Mouse (Mus musculus) kidney, adult 2 months (tissue): ENCODE results near the gene Dgkq. TPM values are rescaled to one million over a fixed set of nuclear protein-coding genes. Genes with fewer than 3 reads are reported as not detected.

Source experiments
- DNase-seq: peaks from one replicate; pipeline ENCODE4 v3.0.0; 2021
- H3K27ac ChIP-seq: fragments of 200-500 bp; 2 replicates; pipeline ENCODE4 v1.5.1; 2012; ENCODE audit warnings: low read depth, low read length, control low read depth, inconsistent platforms; ENCODE audit not compliant: insufficient read depth
- H3K27me3 ChIP-seq: fragments of 200-500 bp; replicated peaks from 2 replicates; pipeline ENCODE4 v1.6.1; 2012; ENCODE audit warnings: mild to moderate bottlenecking, moderate library complexity, low read length, inconsistent platforms; ENCODE audit not compliant: control insufficient read depth, insufficient read depth
- H3K36me3 ChIP-seq: fragments of 200-500 bp; 2 replicates; pipeline ENCODE4 v1.6.1; 2012; ENCODE audit warnings: mild to moderate bottlenecking, moderate library complexity, low read length, inconsistent platforms; ENCODE audit not compliant: control insufficient read depth, insufficient read depth
- H3K4me1 ChIP-seq: fragments of 200-500 bp; 2 replicates; pipeline ENCODE4 v1.6.1; 2011; ENCODE audit warnings: low read length; ENCODE audit not compliant: control insufficient read depth, insufficient read depth
- H3K4me3 ChIP-seq: fragments of 200-500 bp; 2 replicates; pipeline ENCODE4 v1.5.1; 2011; ENCODE audit warnings: mild to moderate bottlenecking, low read depth, low read length, control low read depth; ENCODE audit not compliant: insufficient read depth
- CTCF ChIP-seq: fragments of 200-500 bp; conservative IDR thresholded peaks from 2 replicates; pipeline ENCODE4 v1.5.1; 2011; ENCODE audit warnings: low read depth, mild to moderate bottlenecking, control low read depth, low read length, moderate library complexity, mixed read lengths; ENCODE audit not compliant: insufficient read depth, insufficient read length
- POLR2A ChIP-seq: fragments of 200-500 bp; IDR thresholded peaks from one replicate; pipeline ENCODE4 v1.6.1; 2011; ENCODE audit warnings: low read depth, low read length, control low read depth
- WGBS: fragments of 180-500 bp; shearing (Covaris S2); methylation state at CpG from one replicate; pipeline ENCODE4 v1.1.7; 2018; 5-methylcytosine and 5-hydroxymethylcytosine counted together
- polyA plus RNA-seq: library from polyadenylated mRNA; depleted of rRNA; stranded (reverse); fragments of >200 nt; gene quantifications from 2 replicates; pipeline ENCODE4 v1.2.3, GENCODE M21; 2012

The Dgkq gene
- polyA plus RNA-seq, 1 experiment, result 27.9 TPM

DNA sequence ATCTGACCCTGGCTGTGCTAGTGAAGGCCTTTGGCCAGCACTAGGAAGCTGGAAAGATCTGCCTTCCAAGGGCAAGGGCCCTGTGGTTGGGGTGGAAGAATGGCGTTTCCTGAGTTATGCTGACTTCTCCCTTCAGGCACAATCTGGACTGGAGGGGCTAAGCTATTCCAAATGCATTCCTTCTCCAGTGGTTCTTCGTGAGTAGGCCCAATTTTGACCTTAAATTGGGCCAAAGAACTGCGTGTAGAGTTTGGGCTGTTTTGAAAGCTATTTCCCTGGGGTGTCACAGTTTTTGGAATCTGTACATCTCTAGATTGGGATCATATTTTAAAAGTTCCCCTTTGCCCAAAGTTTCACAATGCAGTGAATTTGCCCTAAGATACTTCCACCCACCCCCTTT is 27.1 kb upstream of the Dgkq start:
- no peak overlapping the region for H3K27ac ChIP-seq
- H3K4me1 ChIP-seq, result peaks cover 3% of the 10 kb centered on the region; the same call in 1 of the 2 replicates
- no peak for TF ChIP-seq CTCF
- TF ChIP-seq POLR2A, result no peak
- WGBS, result 61% methylated on average over 3 of the region's 3 CpGs
- DNase-seq, result no peak
- no peak overlapping the region for H3K4me3 ChIP-seq
- H3K27me3 ChIP-seq, result no peaks in the 10 kb centered on the region
- no peaks in the 10 kb centered on the region for H3K36me3 ChIP-seq

DNA sequence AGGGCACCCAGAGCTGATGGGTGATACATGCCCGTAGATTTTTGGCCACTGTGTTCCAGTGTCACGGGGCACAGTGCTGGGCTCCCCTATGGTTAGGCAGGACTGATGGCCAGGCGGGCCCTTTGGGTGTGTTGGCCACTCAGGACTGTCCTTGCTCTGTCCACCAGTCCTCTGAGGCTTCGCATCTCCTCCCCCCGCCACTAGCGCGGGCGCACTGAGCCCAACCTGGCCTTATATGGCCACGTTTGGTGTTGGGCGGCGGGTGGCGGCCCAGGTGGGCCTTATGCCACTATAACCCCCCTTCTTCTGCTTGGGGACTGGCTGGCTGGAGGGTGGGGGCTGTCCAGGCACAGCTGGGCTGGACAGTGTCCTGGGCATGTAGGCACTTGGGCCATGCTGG is 26.4 kb upstream of the Dgkq start:
- Histone ChIP-seq H3K36me3 (no peaks in the 10 kb centered on the region), H3K4me1 (peaks cover 3% of the 10 kb centered on the region; the same call in 1 of the 2 replicates), H3K27me3 (no peaks in the 10 kb centered on the region), H3K27ac (no peak overlapping the region), H3K4me3 (no peak overlapping the region)
- 97% methylated on average over 12 of the region's 12 CpGs for WGBS
- DNase-seq, result no peak
- no peak for TF ChIP-seq POLR2A
- no peak for TF ChIP-seq CTCF

DNA sequence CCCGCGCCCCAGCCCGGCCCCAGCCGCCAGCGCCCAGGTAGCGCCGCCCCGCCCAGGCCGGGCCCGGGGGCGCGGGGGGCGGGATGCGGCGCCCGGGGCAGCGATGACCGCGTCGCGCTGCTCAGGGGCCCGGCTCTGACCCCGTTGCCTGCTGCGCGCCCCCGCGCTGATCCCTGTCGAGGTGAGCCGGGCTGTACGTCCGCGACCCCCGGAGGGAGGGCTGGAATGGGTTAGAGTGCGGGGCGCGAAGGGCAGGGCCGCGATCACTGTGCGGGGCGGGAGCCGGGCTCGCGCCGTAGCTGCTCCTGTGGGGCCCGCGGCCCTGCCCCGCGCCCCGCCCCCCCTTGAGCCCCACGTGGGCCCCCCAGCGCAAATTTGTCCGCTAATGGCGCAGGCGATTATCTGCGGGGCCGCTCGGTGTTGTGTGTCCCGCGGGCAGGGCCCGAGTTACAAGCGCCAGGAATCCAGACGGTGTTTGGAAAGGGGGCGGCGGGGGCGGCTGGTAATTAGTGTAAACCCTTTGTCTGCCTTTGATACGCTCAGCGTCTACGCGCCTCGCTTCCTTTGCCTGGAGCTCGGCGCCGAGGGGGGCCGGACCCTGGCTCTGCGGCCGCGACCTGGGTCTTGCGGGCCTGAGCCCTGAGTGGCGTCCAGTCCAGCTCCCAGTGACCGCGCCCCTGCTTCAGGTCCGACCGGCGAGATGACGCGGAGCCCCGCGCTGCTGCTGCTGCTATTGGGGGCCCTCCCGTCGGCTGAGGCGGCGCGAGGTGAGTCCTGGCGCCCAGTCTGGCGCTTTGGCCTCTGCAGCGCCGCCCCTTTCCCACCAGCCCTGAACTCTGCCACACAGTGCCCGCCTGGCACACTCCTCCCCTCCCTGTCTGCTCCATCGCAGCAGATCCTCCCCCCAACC is 25.1 kb upstream of the Dgkq start:
- Histone ChIP-seq H3K27ac (no peak overlapping the region), H3K36me3 (no peaks in the 10 kb centered on the region), H3K27me3 (no peaks in the 10 kb centered on the region), H3K4me1 (peaks cover 3% of the 10 kb centered on the region; the same call in 1 of the 2 replicates), H3K4me3 (peak overlapping the region; percentile 77)
- TF ChIP-seq CTCF, result no peak
- no peak for TF ChIP-seq POLR2A
- peak; percentile 74 for DNase-seq
- WGBS, result under 1% methylated on average over 97 of the region's 99 CpGs

DNA sequence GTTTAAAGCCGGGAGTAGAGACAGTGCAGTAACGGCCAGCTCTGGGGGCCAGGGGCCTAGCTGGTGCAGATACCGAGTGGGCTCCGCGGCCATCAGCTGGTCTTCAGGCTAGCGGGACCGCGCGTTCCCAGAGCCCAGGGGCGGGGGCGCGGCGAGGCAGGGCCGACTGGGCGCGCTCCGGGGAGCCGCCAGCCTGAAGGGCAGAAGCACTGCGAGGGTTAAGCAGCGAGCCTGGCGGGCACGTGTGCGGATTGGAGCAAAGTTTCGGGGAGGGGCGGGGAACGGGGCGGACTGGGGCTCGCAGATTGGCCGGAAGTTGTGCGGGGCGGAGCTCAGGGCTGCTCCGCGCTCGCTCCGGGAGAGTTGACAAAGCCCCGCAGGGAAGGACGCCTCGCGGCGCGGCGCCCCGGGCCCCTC is 24.4 kb upstream of the Dgkq start:
- peak; percentile 91 for DNase-seq
- H3K36me3 ChIP-seq, result no peaks in the 10 kb centered on the region
- TF ChIP-seq CTCF (no peak), POLR2A (no peak)
- peak overlapping the region; percentile 77 for H3K4me3 ChIP-seq
- H3K4me1 ChIP-seq, result peaks cover 3% of the 10 kb centered on the region; the same call in 1 of the 2 replicates
- H3K27me3 ChIP-seq, result no peaks in the 10 kb centered on the region
- no peak overlapping the region for H3K27ac ChIP-seq
- under 1% methylated on average over 43 of the region's 43 CpGs for WGBS

DNA sequence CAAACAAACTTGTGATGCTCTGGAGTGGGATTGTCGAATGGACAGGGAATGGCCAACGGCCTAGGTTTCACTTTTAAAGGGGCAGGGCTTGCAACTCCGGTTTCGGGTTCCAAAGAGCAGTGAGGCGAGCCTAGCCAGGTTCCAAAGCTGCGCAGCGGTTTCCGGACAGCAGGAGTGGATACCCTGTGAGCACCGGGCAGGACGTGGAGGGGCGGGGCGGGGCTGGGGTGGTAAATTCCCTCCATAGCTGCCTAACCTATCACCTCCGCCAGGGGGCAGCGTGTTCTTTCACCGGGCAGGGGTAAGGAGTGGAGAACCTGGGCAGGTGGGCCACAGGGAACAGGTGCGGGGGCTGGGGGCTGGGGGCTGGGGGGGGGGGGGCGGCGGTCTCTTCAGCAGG is 22.8 kb upstream of the Dgkq start, which contains the start of gene Fgfrl1:
TSS of gene Fgfrl1 (plus strand) at position 112 of the 400 bp plus-strand sequence.
- Histone ChIP-seq H3K36me3 (no peaks in the 10 kb centered on the region), H3K27me3 (no peaks in the 10 kb centered on the region), H3K4me1 (peaks cover 3% of the 10 kb centered on the region; the same call in 1 of the 2 replicates), H3K27ac (no peak within 1 kb of the TSS), H3K4me3 (peak within 1 kb of the TSS; percentile 55)
- 2% methylated on average over 17 of the region's 18 CpGs for WGBS
- TF ChIP-seq CTCF (peak; percentile 54), POLR2A (no peak)
- DNase-seq, result peak; percentile 83

DNA sequence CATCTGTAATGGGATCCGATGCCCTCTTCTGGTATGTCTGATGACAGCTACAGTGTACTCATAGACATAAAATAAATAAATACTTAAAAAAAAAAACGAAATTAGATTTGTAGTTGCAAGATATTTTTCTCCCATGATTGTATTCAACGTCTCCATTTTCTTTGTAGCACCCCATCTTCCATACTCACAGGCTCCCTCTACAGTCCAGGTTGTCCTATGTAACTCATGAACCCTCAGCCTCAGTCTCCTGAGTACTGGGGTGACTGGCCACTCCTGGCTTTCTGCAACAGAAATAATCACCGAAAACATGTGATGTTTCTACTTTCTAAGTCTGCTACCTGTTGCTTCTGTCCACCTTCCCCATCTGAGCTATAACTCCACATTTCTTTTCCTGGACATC is 21.7 kb upstream of the Dgkq start:
- H3K27me3 ChIP-seq, result no peaks in the 10 kb centered on the region
- TF ChIP-seq POLR2A (no peak), CTCF (0 out of 2 replicates have a peak, but pooled peaks have one; percentile 14)
- no peak overlapping the region for H3K27ac ChIP-seq
- H3K36me3 ChIP-seq, result no peaks in the 10 kb centered on the region
- 73% methylated on average over 4 of the region's 4 CpGs for WGBS
- H3K4me3 ChIP-seq, result no peak overlapping the region
- H3K4me1 ChIP-seq, result peaks cover 3% of the 10 kb centered on the region; the same call in 1 of the 2 replicates
- DNase-seq, result no peak

DNA sequence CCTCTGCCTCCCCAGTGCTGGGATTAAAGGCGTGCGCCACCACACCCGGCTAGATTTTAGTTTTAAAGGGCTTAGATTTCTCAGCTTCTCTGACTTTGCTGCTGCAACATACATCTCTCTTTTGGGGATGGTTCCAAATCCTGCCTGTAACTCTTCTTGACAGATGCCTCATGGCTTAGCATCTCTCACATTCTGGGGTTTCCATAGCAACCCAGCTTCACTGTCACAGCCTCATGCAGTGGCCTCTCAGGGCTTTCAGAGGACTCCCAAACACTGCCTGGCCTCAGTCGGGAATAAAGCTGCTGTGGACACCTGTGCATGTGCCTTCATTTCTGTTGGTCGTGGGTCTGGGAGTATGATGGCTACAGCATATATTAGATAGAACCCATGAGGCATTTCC is 19.6 kb upstream of the Dgkq start:
- no peak overlapping the region for H3K27ac ChIP-seq
- no peaks in the 10 kb centered on the region for H3K36me3 ChIP-seq
- no peaks in the 10 kb centered on the region for H3K27me3 ChIP-seq
- TF ChIP-seq CTCF (no peak), POLR2A (no peak)
- no peak for DNase-seq
- 81% methylated on average over 5 of the region's 5 CpGs for WGBS
- H3K4me1 ChIP-seq, result peaks cover 3% of the 10 kb centered on the region; the same call in 1 of the 2 replicates
- no peak overlapping the region for H3K4me3 ChIP-seq
